Mouse (Mus musculus) G1E (cell line): ENCODE results near the gene Mapk14. TPM values are rescaled to one million over a fixed set of nuclear protein-coding genes. Genes with fewer than 3 reads are reported as not detected.

ENCODE experiments used
- ATAC-seq: 2 replicates; pipeline ENCODE4 v1.8.0; 2016; ENCODE audit warnings: mild to moderate bottlenecking; ENCODE audit not compliant: insufficient number of reproducible peaks, poor library complexity, low FRiP score, severe bottlenecking; ENCODE audit errors: extremely low read depth
- DNase-seq: peaks from one replicate; pipeline ENCODE4 v3.0.0; 2012; ENCODE audit warnings: low spot score
- H3K27me3 ChIP-seq: 2 replicates; pipeline ENCODE4 v1.6.1; 2012; ENCODE audit warnings: mild to moderate bottlenecking, low read length, inconsistent platforms; ENCODE audit not compliant: insufficient read depth
- H3K36me3 ChIP-seq: replicated peaks from 2 replicates; pipeline ENCODE3; 2012; ENCODE audit warnings: mild to moderate bottlenecking, inconsistent platforms
- H3K4me1 ChIP-seq: 2 replicates; pipeline ENCODE4 v1.6.1; 2012; ENCODE audit warnings: low read depth, low read length, inconsistent platforms, mixed read lengths; ENCODE audit not compliant: insufficient read depth
- H3K4me3 ChIP-seq: 2 replicates; pipeline ENCODE4 v1.5.1; 2012; ENCODE audit warnings: low read depth, mild to moderate bottlenecking, inconsistent platforms, low read length, moderate library complexity, mixed read lengths
- H3K9me3 ChIP-seq: replicated peaks from 2 replicates; pipeline ENCODE4 v1.6.1; 2012; ENCODE audit warnings: inconsistent platforms
- CTCF ChIP-seq: IDR thresholded peaks from 2 replicates; pipeline ENCODE4 v1.5.1; 2012; ENCODE audit warnings: low read depth, low read length, inconsistent platforms, mixed read lengths
- GATA1 ChIP-seq: IDR thresholded peaks from 2 replicates; pipeline ENCODE4 v1.6.1; 2012; ENCODE audit warnings: borderline replicate concordance, low read length, inconsistent platforms, mixed read lengths
- GATA2 ChIP-seq: IDR thresholded peaks from 2 replicates; pipeline ENCODE4 v1.6.1; 2012; ENCODE audit warnings: low read depth, low read length, inconsistent platforms, borderline replicate concordance
- POLR2AphosphoS5 ChIP-seq: IDR thresholded peaks from 2 replicates; pipeline ENCODE4 v1.6.1; 2012; ENCODE audit warnings: low read depth, low read length, inconsistent platforms; ENCODE audit not compliant: insufficient replicate concordance
- TAL1 ChIP-seq: conservative IDR thresholded peaks from 2 replicates; pipeline ENCODE4 v1.6.1; 2012; ENCODE audit warnings: low read depth, low read length, inconsistent platforms, mixed read lengths
- polyA plus RNA-seq: library from polyadenylated mRNA; stranded (reverse); fragments of >175 nt; gene quantifications from 2 replicates; pipeline ENCODE4 v1.2.3, GENCODE M21; 2012
- total RNA-seq, 2 experiments: library from RNA; stranded (forward) in 1 of 2; stranded (reverse) in 1 of 2; fragments of 200-1000 nt in 1 of 2; fragments of >200 nt in 1 of 2; fragmentation: Nextera tagmentation in 1 of 2; gene quantifications; 2 replicates each; pipeline ENCODE4 v1.2.3; 2014 to 2017

Gene Mapk14
- total and polyA plus RNA-seq, 3 experiments: 55.9 to 67.4 (median 61.3) TPM

GRCm38 (mm10) chr17:28760736-28761312 lies 69.7 kb downstream of the Mapk14 start:
- H3K4me3 ChIP-seq: no peak overlapping the region
- H3K9me3 ChIP-seq: no peaks in the 10 kb centered on the region
- no peaks in the 10 kb centered on the region for H3K36me3 ChIP-seq
- peaks cover 3% of the 10 kb centered on the region for H3K4me1 ChIP-seq
- TF ChIP-seq POLR2AphosphoS5: no peak
- no peak for TF ChIP-seq TAL1
- no peak for TF ChIP-seq CTCF
- TF ChIP-seq GATA1: no peak
- no peak for TF ChIP-seq GATA2
- ATAC-seq: no peak
- no peak for DNase-seq
- peaks cover 27% of the 10 kb centered on the region for H3K27me3 ChIP-seq

DNA sequence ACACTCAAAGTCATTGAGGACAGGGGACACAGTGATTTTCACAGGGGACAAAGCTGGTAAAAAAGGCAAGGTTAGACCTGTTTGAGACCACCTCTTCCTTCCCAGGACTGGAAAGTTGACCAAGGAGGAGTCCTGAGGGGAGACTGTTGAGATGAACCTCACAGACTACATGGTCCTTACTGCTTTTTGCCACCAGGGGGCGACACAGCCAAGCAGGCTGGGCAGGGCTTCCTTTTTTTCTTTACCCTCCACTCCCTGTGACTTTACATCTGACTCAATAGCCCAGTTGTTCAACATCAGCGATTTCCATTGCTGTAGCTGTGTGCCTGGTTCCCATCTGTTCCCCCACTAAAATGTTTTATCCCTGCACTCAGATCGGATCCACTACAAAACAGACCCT lies 70.7 kb downstream of the Mapk14 start:
- ATAC-seq (no peak), DNase-seq (peak; percentile 54)
- peaks cover 3% of the 10 kb centered on the region for H3K4me1 ChIP-seq
- H3K9me3 ChIP-seq: no peaks in the 10 kb centered on the region
- H3K4me3 ChIP-seq: no peak overlapping the region
- TF ChIP-seq CTCF (peak; percentile 95), GATA2 (no peak)
- H3K36me3 ChIP-seq: no peaks in the 10 kb centered on the region
- H3K27me3 ChIP-seq: peaks cover 18% of the 10 kb centered on the region

- H3K4me1 ChIP-seq: no peaks in the 10 kb centered on the region; the same call in 1 of the 2 replicates
- DNase-seq: no peak
- H3K27me3 ChIP-seq: peaks cover 23% of the 10 kb centered on the region; the same call in 1 of the 2 replicates
- no peaks in the 10 kb centered on the region for H3K9me3 ChIP-seq
- no peak for TF ChIP-seq CTCF
- no peak for TF ChIP-seq GATA1
- no peak for TF ChIP-seq TAL1
- TF ChIP-seq POLR2AphosphoS5: no peak
- H3K36me3 ChIP-seq: no peaks in the 10 kb centered on the region
- H3K4me3 ChIP-seq: no peak overlapping the region
- no peak for ATAC-seq
These were observed 75.1 kb downstream of the Mapk14 start for GRCm38 (mm10) chr17:28766203-28766602.

GRCm38 (mm10) chr17:28766781-28767515 lies 75.8 kb downstream of the Mapk14 start:
- DNase-seq (no peak), ATAC-seq (no peak)
- Histone ChIP-seq H3K36me3 (no peaks in the 10 kb centered on the region), H3K9me3 (no peaks in the 10 kb centered on the region), H3K27me3 (peaks cover 25% of the 10 kb centered on the region; the same call in 1 of the 2 replicates), H3K4me1 (no peaks in the 10 kb centered on the region; the same call in 1 of the 2 replicates), H3K4me3 (no peak overlapping the region)
- TF ChIP-seq GATA1: no peak

- no peaks in the 10 kb centered on the region for H3K36me3 ChIP-seq
- H3K4me1 ChIP-seq: no peaks in the 10 kb centered on the region
- H3K9me3 ChIP-seq: peaks cover 1% of the 10 kb centered on the region
- TF ChIP-seq POLR2AphosphoS5: no peak
- TF ChIP-seq GATA2: no peak
- no peak for TF ChIP-seq GATA1
- peaks cover 23% of the 10 kb centered on the region; the same call in 1 of the 2 replicates for H3K27me3 ChIP-seq
- H3K4me3 ChIP-seq: no peak within 1 kb of the TSS
- DNase-seq (no peak), ATAC-seq (no peak)
These were observed 78.2 kb downstream of the Mapk14 start, which contains the start of gene Mapk13 for GRCm38 (mm10) chr17:28769121-28769874. Gene Mapk13 (plus strand): TSS chr17:28769297.

DNA sequence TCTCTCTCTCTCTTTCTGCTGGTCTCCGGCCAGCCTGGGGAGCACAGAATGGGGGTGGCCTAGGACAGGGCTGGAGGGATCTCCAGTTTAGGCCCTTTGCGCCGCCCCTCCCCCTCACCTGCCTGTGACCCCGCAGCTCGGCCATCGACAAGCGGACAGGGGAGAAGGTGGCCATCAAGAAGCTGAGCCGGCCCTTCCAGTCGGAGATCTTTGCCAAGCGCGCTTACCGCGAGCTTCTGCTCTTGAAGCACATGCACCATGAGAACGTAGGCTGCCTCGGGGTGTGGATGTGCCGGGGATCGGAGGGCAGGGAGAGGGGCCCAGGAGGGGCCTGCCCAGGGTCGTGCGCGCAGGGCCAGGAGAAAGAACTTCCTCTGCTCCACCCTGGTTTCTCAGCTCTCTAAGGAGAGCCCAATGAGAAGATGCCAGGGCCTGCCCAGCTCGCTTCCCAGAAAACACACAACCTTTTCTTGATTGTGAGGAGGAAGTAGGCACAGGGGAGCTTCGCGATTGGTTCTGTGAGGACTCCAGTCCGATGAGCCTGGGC lies 78.8 kb downstream of the Mapk14 start:
- ATAC-seq: no peak
- peaks cover 23% of the 10 kb centered on the region; the same call in 1 of the 2 replicates for H3K27me3 ChIP-seq

More for the DNA sequence above, 78.8 kb downstream of the Mapk14 start:
- Histone ChIP-seq H3K36me3 (no peaks in the 10 kb centered on the region), H3K4me1 (no peaks in the 10 kb centered on the region), H3K9me3 (peaks cover 2% of the 10 kb centered on the region), H3K4me3 (no peak overlapping the region)
- no peak for DNase-seq
- TF ChIP-seq POLR2AphosphoS5 (no peak), GATA2 (no peak), CTCF (no peak), GATA1 (no peak), TAL1 (no peak)
